In genomic region chr4:131059572-131059971, GRCm38 (mm10) we compare ENCODE assay signal across 31 mouse cellular contexts.
DNase-seq lines count a peak whose midpoint lies in the region; ATAC-seq lines count a peak whose summit lies in the region.
"Had no signal": no experiment of that assay in that cellular context is flagged by ENCODE, and none has a peak within 500 bp of the region (broad histone marks: within the 10 kb centered on the region; RNA-seq: fewer than 3 reads in every experiment).

No protein-coding gene starts in this region.

- intact Hi-C loops in heart, postnatal 36 days (cut with DNase I): no loop called here
- intact Hi-C loops in left cerebral cortex, postnatal 14 days (cut with DNase I): no loop called here

- no peak overlapping the region for H3K4me2 ChIP-seq in forebrain, embryonic 16.5 days (ENCODE audit: low read length)
- H3K4me2 ChIP-seq: heart, embryonic 15.5 days; hindbrain, embryonic 12.5 days; limb, embryonic 15.5 days; liver, embryonic 13.5 days had no signal

- peaks cover 30% of the 10 kb centered on the region for H3K4me1 ChIP-seq in forebrain, embryonic 10.5 days
- peaks cover 11% of the 10 kb centered on the region for H3K4me1 ChIP-seq in forebrain, embryonic 16.5 days (replicated peaks; ENCODE audit: control insufficient read depth, insufficient read depth, low read length)
- H3K4me1 ChIP-seq: heart, embryonic 15.5 days; limb, embryonic 15.5 days; liver, embryonic 13.5 days; megakaryocyte, embryonic 14.5 days had no signal

- peaks cover 1% of the 10 kb centered on the region; the same call in 1 of the 2 replicates for H3K9me3 ChIP-seq in forebrain, embryonic 10.5 days
- no peaks in the 10 kb centered on the region for H3K9me3 ChIP-seq in forebrain, embryonic 16.5 days (ENCODE audit: control insufficient read depth, low read length)
- H3K9me3 ChIP-seq: heart, embryonic 10.5 days; heart, embryonic 15.5 days; hindbrain, embryonic 12.5 days; limb, embryonic 10.5 days; limb, embryonic 15.5 days; liver, embryonic 13.5 days had no signal

- peak overlapping the region; percentile 66 for H3K27ac ChIP-seq in forebrain, embryonic 10.5 days
- H3K27ac ChIP-seq in forebrain, embryonic 16.5 days (ENCODE audit: low read length): no peak overlapping the region
- H3K27ac ChIP-seq: heart, embryonic 10.5 days; heart, embryonic 15.5 days; hindbrain, embryonic 12.5 days; hindbrain, postnatal 0 days; layer of hippocampus, adult 2 months; limb, embryonic 10.5 days; limb, embryonic 15.5 days; liver, embryonic 13.5 days; stomach, postnatal 0 days had no signal

- 72% methylated on average over 7 of the region's 7 CpGs for WGBS in forebrain, embryonic 10.5 days
- 61% methylated on average over 7 of the region's 7 CpGs for WGBS in forebrain, embryonic 16.5 days

- no peak for ATAC-seq in forebrain, embryonic 16.5 days
- ATAC-seq: forebrain, embryonic 14.5 days; hindbrain, postnatal 0 days; lung, postnatal 0 days had no signal

- no peaks in the 10 kb centered on the region for H3K36me3 ChIP-seq in forebrain, embryonic 10.5 days (replicated peaks)
- no peaks in the 10 kb centered on the region for H3K36me3 ChIP-seq in forebrain, embryonic 16.5 days (ENCODE audit: control insufficient read depth, insufficient read depth)
- H3K36me3 ChIP-seq: heart, embryonic 10.5 days; heart, embryonic 15.5 days; hindbrain, embryonic 12.5 days; limb, embryonic 10.5 days; limb, embryonic 15.5 days; liver, embryonic 13.5 days had no signal

- DNase-seq in forebrain, embryonic 10.5 days (ENCODE audit: extremely low spot score, low spot score): no peak
- peak; percentile 48 for DNase-seq in testis, postnatal 10 days (ENCODE audit: low spot score)
- no peak for DNase-seq in testis, postnatal 14 days (ENCODE audit: low spot score)
- DNase-seq in cerebellum, adult 9-11 months: peak; percentile 42
- DNase-seq in heart, postnatal 36 days: no peak
- no peak for DNase-seq in left cerebral cortex, postnatal 14 days (ENCODE audit: low spot score in 2 of 2)
- DNase-seq: adrenal gland, adult 2 months; B cell, adult 2 months; gastrocnemius, postnatal 25 days; heart, adult 11 months; kidney, postnatal 36 days; liver, embryonic 13.5 days; lung, adult 18-20 months; lung, postnatal 4 days; midbrain, embryonic 14.5 days; right cerebral cortex, postnatal 25 days; spleen, adult 18-20 months; thymus, postnatal 4 days had no signal

- 0 out of 2 replicates have a peak, but pooled peaks cover 14% of the 10 kb centered on the region for H3K27me3 ChIP-seq in forebrain, embryonic 10.5 days (ENCODE audit: poor library complexity, severe bottlenecking)
- no peaks in the 10 kb centered on the region for H3K27me3 ChIP-seq in forebrain, embryonic 16.5 days (replicated peaks; ENCODE audit: control insufficient read depth, insufficient read depth, low read length)
- H3K27me3 ChIP-seq: limb, embryonic 15.5 days; liver, embryonic 13.5 days had no signal

- no peak overlapping the region for H3K4me3 ChIP-seq in forebrain, embryonic 10.5 days
- no peak overlapping the region for H3K4me3 ChIP-seq in forebrain, embryonic 16.5 days (replicated peaks; ENCODE audit: low read length)
- H3K4me3 ChIP-seq: erythroblast, embryonic 14.5 days; heart, embryonic 10.5 days; heart, embryonic 15.5 days; hindbrain, embryonic 12.5 days; layer of hippocampus, adult 2 months; limb, embryonic 10.5 days; limb, embryonic 15.5 days; liver, embryonic 13.5 days; megakaryocyte, embryonic 14.5 days had no signal

- H3K9ac ChIP-seq in forebrain, embryonic 16.5 days (replicated peaks; ENCODE audit: low read depth, low read length): no peak overlapping the region
- H3K9ac ChIP-seq: heart, embryonic 15.5 days; hindbrain, embryonic 12.5 days; limb, embryonic 15.5 days; liver, embryonic 13.5 days had no signal

Comparison
In these comparisons a context has a peak if more than half of its experiments do, and no peak if none do; other contexts are left out.
1. DNase-seq: peak in testis, postnatal 10 days (single experiment) and cerebellum, adult 9-11 months (single experiment); none in forebrain, embryonic 10.5 days (single experiment), testis, postnatal 14 days (single experiment), heart, postnatal 36 days (0 of 2) and left cerebral cortex, postnatal 14 days (0 of 2).